Mouse (Mus musculus) MEL (cell line): ENCODE measurements at regions not wholly inside any gene's neighbourhood (a gene's known extent, or its start where the extent isn't known, plus 50 kb on each side); places are given as distances from the start of the nearest gene placed in this dataset.

Experiments
- DNase-seq: peaks from one replicate; pipeline ENCODE4 v3.0.0; 2011; ENCODE audit warnings: low read depth, low spot score
- H3K27ac ChIP-seq: 2 replicates; pipeline ENCODE4 v1.5.1; 2012; ENCODE audit warnings: low read depth, mild to moderate bottlenecking, control low read depth, low read length, moderate library complexity; ENCODE audit not compliant: control insufficient read depth
- H3K27me3 ChIP-seq, 2 experiments: fragments of 150-350 bp in 1 of 2; sonication (generic) in 1 of 2; 2 replicates each; pipeline ENCODE4 v1.6.1; 2012; ENCODE audit warnings: low read length in 2 of 2, mild to moderate bottlenecking in 2 of 2, improper control_type of control experiment in 1 of 2, moderate library complexity in 1 of 2; ENCODE audit not compliant: insufficient read depth in 2 of 2, control insufficient read depth in 1 of 2
- H3K36me3 ChIP-seq, 2 experiments: 2 replicates each; pipeline ENCODE4 v1.6.1; 2012 to 2014; ENCODE audit warnings: low read length in 2 of 2, improper control_type of control experiment in 1 of 2, inconsistent platforms in 1 of 2, mild to moderate bottlenecking in 1 of 2; ENCODE audit not compliant: insufficient read depth in 2 of 2, control insufficient read depth in 1 of 2
- H3K4me1 ChIP-seq, 2 experiments: fragments of 150-350 bp in 1 of 2; sonication (generic) in 1 of 2; 2 replicates each; pipeline ENCODE4 v1.6.1; 2012; ENCODE audit warnings: low read length in 2 of 2, improper control_type of control experiment in 1 of 2, mild to moderate bottlenecking in 1 of 2; ENCODE audit not compliant: insufficient read depth in 2 of 2, control insufficient read depth in 1 of 2
- H3K4me3 ChIP-seq, 2 experiments: fragments of 150-350 bp in 1 of 2; sonication (generic) in 1 of 2; 2 replicates each; pipeline ENCODE4 v1.5.1; 2012; ENCODE audit warnings: low read depth in 2 of 2, low read length in 2 of 2, mild to moderate bottlenecking in 2 of 2, moderate library complexity in 2 of 2, control low read depth in 1 of 2, improper control_type of control experiment in 1 of 2; ENCODE audit not compliant: control insufficient read depth in 1 of 2, insufficient read depth in 1 of 2
- H3K79me2 ChIP-seq: 2 replicates; pipeline ENCODE4 v1.6.1; 2012; ENCODE audit warnings: mild to moderate bottlenecking, low read length, moderate library complexity; ENCODE audit not compliant: control insufficient read depth, poor library complexity, insufficient read depth
- H3K9ac ChIP-seq: 2 replicates; pipeline ENCODE4 v1.6.1; 2012; ENCODE audit warnings: low read depth, mild to moderate bottlenecking, control low read depth, low read length, moderate library complexity; ENCODE audit not compliant: control insufficient read depth, poor library complexity, severe bottlenecking
- H3K9me3 ChIP-seq: fragments of 150-350 bp; sonication (generic); replicated peaks from 2 replicates; pipeline ENCODE4 v1.6.1; 2012; ENCODE audit warnings: mild to moderate bottlenecking, low read length, improper control_type of control experiment, moderate library complexity; ENCODE audit not compliant: insufficient read depth
- BHLHE40 ChIP-seq: IDR thresholded peaks from 2 replicates; pipeline ENCODE4 v1.6.1; 2012; ENCODE audit warnings: low read depth, mild to moderate bottlenecking, inconsistent platforms, low read length, improper control_type of control experiment, borderline replicate concordance
- CHD2 ChIP-seq: IDR thresholded peaks from 2 replicates; pipeline ENCODE4 v1.6.1; 2011; ENCODE audit warnings: low read length, improper control_type of control experiment
- CTCF ChIP-seq, 3 experiments: IDR thresholded peaks in 2 of 3; conservative IDR thresholded peaks in 1 of 3; 2 replicates each; pipeline ENCODE4 v1.5.1; 2011 to 2012; ENCODE audit warnings: low read length in 3 of 3, low read depth in 2 of 3, mild to moderate bottlenecking in 2 of 3, improper control_type of control experiment in 1 of 3, inconsistent platforms in 1 of 3, mixed read lengths in 1 of 3, moderate library complexity in 1 of 3; ENCODE audit not compliant: control insufficient read depth in 1 of 3, insufficient read depth in 1 of 3, poor library complexity in 1 of 3, severe bottlenecking in 1 of 3
- ELF1 ChIP-seq: IDR thresholded peaks from 2 replicates; pipeline ENCODE4 v1.6.1; 2014; ENCODE audit warnings: low read depth, mild to moderate bottlenecking, inconsistent platforms, low read length, improper control_type of control experiment, moderate library complexity
- ETS1 ChIP-seq: IDR thresholded peaks from 2 replicates; pipeline ENCODE4 v1.6.1; 2012; ENCODE audit warnings: low read depth, mild to moderate bottlenecking, inconsistent platforms, low read length, improper control_type of control experiment, moderate library complexity
- GABPA ChIP-seq: IDR thresholded peaks from 2 replicates; pipeline ENCODE4 v1.6.1; 2012; ENCODE audit warnings: low read depth, mild to moderate bottlenecking, inconsistent platforms, low read length, improper control_type of control experiment, moderate library complexity
- GATA1 ChIP-seq: IDR thresholded peaks from 2 replicates; pipeline ENCODE4 v1.6.1; 2011; ENCODE audit warnings: low read depth, low read length, improper control_type of control experiment
- KAT2A ChIP-seq: conservative IDR thresholded peaks from 2 replicates; pipeline ENCODE4 v1.6.1; 2012; ENCODE audit warnings: low read depth, low read length, improper control_type of control experiment, inconsistent platforms
- MAX ChIP-seq: IDR thresholded peaks from 2 replicates; pipeline ENCODE4 v1.6.1; 2011; ENCODE audit warnings: low read length, improper control_type of control experiment
- MAZ ChIP-seq: IDR thresholded peaks from 2 replicates; pipeline ENCODE4 v1.6.1; 2012; ENCODE audit warnings: low read depth, mild to moderate bottlenecking, inconsistent platforms, low read length, improper control_type of control experiment
- MEF2A ChIP-seq: IDR thresholded peaks from 2 replicates; pipeline ENCODE4 v1.6.1; 2014; ENCODE audit warnings: low read depth, mild to moderate bottlenecking, inconsistent platforms, low read length, improper control_type of control experiment; ENCODE audit not compliant: poor library complexity, insufficient replicate concordance, severe bottlenecking; ENCODE audit errors: extremely low read depth
- MXI1 ChIP-seq: IDR thresholded peaks from 2 replicates; pipeline ENCODE4 v1.6.1; 2011; ENCODE audit warnings: mild to moderate bottlenecking, low read depth, low read length, improper control_type of control experiment
- MYC ChIP-seq: IDR thresholded peaks from 2 replicates; pipeline ENCODE4 v1.6.1; 2011; ENCODE audit warnings: low read depth, mild to moderate bottlenecking, low read length, improper control_type of control experiment, moderate library complexity
- NELFE ChIP-seq: IDR thresholded peaks from 2 replicates; pipeline ENCODE4 v1.6.1; 2011; ENCODE audit warnings: low read depth, low read length, improper control_type of control experiment
- NRF1 ChIP-seq: IDR thresholded peaks from 2 replicates; pipeline ENCODE4 v1.6.1; 2014; ENCODE audit warnings: low read depth, mild to moderate bottlenecking, inconsistent platforms, low read length, improper control_type of control experiment, moderate library complexity; ENCODE audit not compliant: poor library complexity, insufficient read depth, severe bottlenecking
- POLR2A ChIP-seq, 2 experiments: IDR thresholded peaks; 2 replicates each; pipeline ENCODE4 v1.6.1; 2011 to 2012; ENCODE audit warnings: low read length in 2 of 2, mild to moderate bottlenecking in 2 of 2, control low read depth in 1 of 2, improper control_type of control experiment in 1 of 2, low read depth in 1 of 2, moderate library complexity in 1 of 2; ENCODE audit not compliant: control insufficient read depth in 1 of 2, insufficient read depth in 1 of 2, poor library complexity in 1 of 2
- POLR2AphosphoS2 ChIP-seq: IDR thresholded peaks from 2 replicates; pipeline ENCODE4 v1.6.1; 2011; ENCODE audit warnings: low read length, improper control_type of control experiment
- RCOR1 ChIP-seq: IDR thresholded peaks from 2 replicates; pipeline ENCODE4 v1.6.1; 2012; ENCODE audit warnings: low read depth, mild to moderate bottlenecking, inconsistent platforms, low read length, improper control_type of control experiment
- SIN3A ChIP-seq: IDR thresholded peaks from 2 replicates; pipeline ENCODE4 v1.6.1; 2012; ENCODE audit warnings: low read length, improper control_type of control experiment, inconsistent platforms
- SMC3 ChIP-seq: IDR thresholded peaks from 2 replicates; pipeline ENCODE4 v1.6.1; 2011; ENCODE audit warnings: low read depth, low read length, improper control_type of control experiment
- TAL1 ChIP-seq: IDR thresholded peaks from 2 replicates; pipeline ENCODE4 v1.6.1; 2012; ENCODE audit warnings: mild to moderate bottlenecking, inconsistent platforms, low read length, moderate library complexity, mixed read lengths
- TCF12 ChIP-seq: IDR thresholded peaks from 2 replicates; pipeline ENCODE4 v1.6.1; 2014; ENCODE audit warnings: low read depth, mild to moderate bottlenecking, inconsistent platforms, low read length, improper control_type of control experiment, moderate library complexity
- UBTF ChIP-seq: IDR thresholded peaks from 2 replicates; pipeline ENCODE4 v1.6.1; 2012; ENCODE audit warnings: low read depth, mild to moderate bottlenecking, inconsistent platforms, low read length, improper control_type of control experiment, moderate library complexity, borderline replicate concordance; ENCODE audit not compliant: insufficient read depth
- USF1 ChIP-seq: IDR thresholded peaks from 2 replicates; pipeline ENCODE4 v1.6.1; 2014; ENCODE audit warnings: low read depth, mild to moderate bottlenecking, inconsistent platforms, low read length, improper control_type of control experiment, moderate library complexity
- USF2 ChIP-seq, 2 experiments: IDR thresholded peaks; 2 replicates each; pipeline ENCODE4 v1.6.1; 2011 to 2012; ENCODE audit warnings: improper control_type of control experiment in 2 of 2, low read length in 2 of 2, borderline replicate concordance in 1 of 2, inconsistent platforms in 1 of 2, low read depth in 1 of 2, mild to moderate bottlenecking in 1 of 2; ENCODE audit not compliant: insufficient read depth in 1 of 2
- ZC3H11A ChIP-seq: IDR thresholded peaks from 2 replicates; pipeline ENCODE4 v1.6.1; 2012; ENCODE audit warnings: low read depth, mild to moderate bottlenecking, inconsistent platforms, low read length, improper control_type of control experiment
- ZKSCAN1 ChIP-seq: IDR thresholded peaks from 2 replicates; pipeline ENCODE4 v1.6.1; 2012; ENCODE audit warnings: low read depth, mild to moderate bottlenecking, inconsistent platforms, low read length, improper control_type of control experiment, moderate library complexity
- ZNF384 ChIP-seq: IDR thresholded peaks from 2 replicates; pipeline ENCODE4 v1.6.1; 2012; ENCODE audit warnings: low read depth, mild to moderate bottlenecking, inconsistent platforms, low read length, improper control_type of control experiment

DNA sequence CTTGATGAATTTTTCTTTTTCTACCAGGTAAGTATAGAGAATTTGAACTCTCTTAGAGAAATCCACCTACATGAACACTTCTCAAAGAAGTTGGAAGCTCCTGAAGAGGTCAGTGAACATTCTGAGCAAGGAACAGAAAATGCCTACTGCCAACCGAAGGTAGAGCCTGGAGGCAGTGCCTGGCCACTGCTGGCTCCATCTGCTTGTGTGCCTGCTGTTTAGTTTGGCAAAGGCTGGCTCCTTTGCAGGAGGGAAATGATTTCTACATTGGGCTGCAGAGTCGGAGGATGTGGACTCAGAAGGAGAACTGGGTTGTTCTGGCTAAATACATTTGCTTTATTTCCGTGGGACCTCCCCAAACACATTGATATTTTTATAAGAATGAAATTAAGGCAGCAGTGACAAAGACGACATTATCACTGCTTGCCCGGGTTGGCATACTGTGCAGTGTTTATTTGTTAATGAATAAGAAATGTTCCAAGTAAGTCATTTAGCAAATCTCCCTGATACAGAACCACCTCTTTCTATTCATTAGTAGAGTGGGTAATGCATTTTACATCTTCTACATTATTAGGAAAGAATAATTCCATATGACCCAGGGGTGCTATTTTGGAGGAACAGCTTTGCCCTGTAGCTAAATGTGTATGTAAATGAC lies 139.3 kb upstream of the Col8a1 start:
- no peak for DNase-seq
- no peaks in the 10 kb centered on the region for H3K4me1 ChIP-seq
- H3K79me2 ChIP-seq: no peaks in the 10 kb centered on the region
- H3K4me3 ChIP-seq: no peak overlapping the region
- H3K27ac ChIP-seq: no peak overlapping the region
- H3K9me3 ChIP-seq: no peaks in the 10 kb centered on the region
- H3K27me3 ChIP-seq: no peaks in the 10 kb centered on the region; a peak in 1 of 4 replicates
- H3K36me3 ChIP-seq: no peaks in the 10 kb centered on the region
- no peak for TF ChIP-seq MAZ
- TF ChIP-seq SIN3A: no peak
- no peak for TF ChIP-seq USF1
- H3K9ac ChIP-seq: no peak overlapping the region

GRCm38 (mm10) chr16:57901006-57901405 lies 146.5 kb upstream of the Col8a1 start:
- no peak for TF ChIP-seq TAL1
- no peak for TF ChIP-seq CHD2
- TF ChIP-seq KAT2A: no peak
- no peak for TF ChIP-seq RCOR1
- no peak for TF ChIP-seq GABPA
- no peak for TF ChIP-seq MYC
- TF ChIP-seq TCF12: no peak
- TF ChIP-seq MXI1: no peak
- TF ChIP-seq ZKSCAN1: no peak
- TF ChIP-seq ETS1: no peak
- no peak for TF ChIP-seq NELFE
- no peak for TF ChIP-seq SIN3A
- TF ChIP-seq UBTF: no peak
- TF ChIP-seq MAX: no peak
- TF ChIP-seq CTCF (IDR thresholded peaks at IDR 0.05 in 2 of 3, conservative IDR thresholded peaks at IDR 0.05 in 1 of 3; ENCODE audit: control insufficient read depth in 1 of 3, insufficient read depth in 1 of 3, low read depth in 2 of 3, low read length in 3 of 3, poor library complexity in 1 of 3, severe bottlenecking in 1 of 3): no peak
- TF ChIP-seq, all 39 proteins: peak for 0
- Histone ChIP-seq H3K27me3 (no peaks in the 10 kb centered on the region), H3K4me3 (no peak overlapping the region)

GRCm38 (mm10) chr16:57902498-57902897 lies 148.0 kb upstream of the Col8a1 start:
- H3K9ac ChIP-seq: no peak overlapping the region
- H3K4me3 ChIP-seq: no peak overlapping the region
- H3K4me1 ChIP-seq: no peaks in the 10 kb centered on the region
- H3K79me2 ChIP-seq: no peaks in the 10 kb centered on the region
- H3K36me3 ChIP-seq: no peaks in the 10 kb centered on the region
- H3K27me3 ChIP-seq: no peaks in the 10 kb centered on the region
- no peaks in the 10 kb centered on the region for H3K9me3 ChIP-seq
- DNase-seq: no peak
- no peak overlapping the region for H3K27ac ChIP-seq
- TF ChIP-seq USF2 (IDR thresholded peaks at IDR 0.05; ENCODE audit: borderline replicate concordance in 1 of 2, insufficient read depth in 1 of 2, low read depth in 1 of 2, low read length in 2 of 2) (no peak), ZC3H11A (no peak), POLR2A (IDR thresholded peaks at IDR 0.05; ENCODE audit: control insufficient read depth in 1 of 2, insufficient read depth in 1 of 2, low read depth in 1 of 2, low read length in 2 of 2, poor library complexity in 1 of 2) (no peak), GATA1 (no peak), NRF1 (no peak), TCF12 (no peak), MEF2A (no peak), POLR2AphosphoS2 (no peak), ZNF384 (no peak), BHLHE40 (no peak), CHD2 (no peak), ELF1 (no peak), SMC3 (no peak)

More at GRCm38 (mm10) chr16:57901006-57901405, 146.5 kb upstream of the Col8a1 start:
- Histone ChIP-seq H3K36me3 (no peaks in the 10 kb centered on the region), H3K79me2 (no peaks in the 10 kb centered on the region), H3K4me1 (no peaks in the 10 kb centered on the region), H3K9me3 (no peaks in the 10 kb centered on the region), H3K27ac (no peak overlapping the region), H3K9ac (no peak overlapping the region)
- no peak for DNase-seq
